Mouse (Mus musculus) frontal cortex, adult 2 months (tissue): ENCODE measurements around the gene Ak2. TPM values are rescaled to one million over a fixed set of nuclear protein-coding genes. Genes with fewer than 3 reads are reported as not detected.

ENCODE experiments used
- DNase-seq, 2 experiments: peaks; one replicate each; pipeline ENCODE4 v3.0.0; 2022; ENCODE audit warnings: low spot score in 1 of 2; ENCODE audit errors: extremely low spot score in 1 of 2
- polyA plus RNA-seq: library from polyadenylated mRNA; depleted of rRNA; stranded (reverse); fragments of >200 nt; gene quantifications from 2 replicates; pipeline ENCODE4 v1.2.3, GENCODE M21; 2012

Ak2 gene
- polyA plus RNA-seq, 1 experiment: 42.2 TPM

DNA sequence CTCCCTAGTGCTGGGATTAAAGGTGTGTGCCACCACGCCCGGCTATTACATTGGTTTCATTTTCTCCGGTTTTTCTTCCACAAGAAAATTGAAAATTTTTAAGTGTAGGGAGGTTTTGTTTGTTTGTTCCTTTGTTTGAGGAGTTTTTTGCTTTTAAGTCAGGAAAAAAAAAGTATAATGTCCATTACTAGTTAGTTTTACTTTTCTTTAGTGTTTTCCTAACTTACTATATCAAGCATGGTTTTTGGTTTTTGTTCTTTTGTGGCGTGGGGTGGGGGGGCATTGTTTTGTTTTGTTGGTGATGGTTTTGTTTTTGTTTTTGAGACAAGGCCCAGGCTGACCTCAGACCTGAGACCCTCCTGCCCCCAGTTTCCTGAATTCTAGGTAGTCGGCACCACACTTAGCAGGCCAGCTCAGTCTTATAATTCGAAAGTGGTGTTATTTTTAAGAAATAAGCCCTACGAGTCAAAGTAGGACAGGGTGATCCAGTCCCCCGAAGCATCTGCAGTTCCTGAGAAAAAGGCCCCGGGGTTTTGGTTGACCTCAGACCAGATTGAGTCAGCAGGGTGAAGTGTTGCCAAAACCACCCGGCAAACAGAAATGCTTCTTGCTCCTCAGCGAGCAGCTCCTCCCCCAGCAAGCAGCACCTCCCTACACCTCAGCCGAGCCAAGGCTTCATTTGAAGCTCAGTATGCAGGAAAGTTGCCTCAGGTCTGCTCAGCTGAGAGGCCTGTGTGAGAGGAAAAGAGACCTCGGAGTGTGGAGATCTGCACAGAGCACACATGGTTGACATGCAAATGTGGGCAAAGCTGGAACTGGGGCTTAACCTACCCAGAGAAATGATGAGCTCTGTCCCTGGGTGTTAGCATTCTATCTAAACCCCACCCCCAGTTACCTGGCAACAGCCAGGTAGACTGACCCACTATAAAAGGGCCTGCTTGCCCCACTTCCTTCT lies 43.2 kb downstream of the Ak2 start:
- DNase-seq: no peak

DNA sequence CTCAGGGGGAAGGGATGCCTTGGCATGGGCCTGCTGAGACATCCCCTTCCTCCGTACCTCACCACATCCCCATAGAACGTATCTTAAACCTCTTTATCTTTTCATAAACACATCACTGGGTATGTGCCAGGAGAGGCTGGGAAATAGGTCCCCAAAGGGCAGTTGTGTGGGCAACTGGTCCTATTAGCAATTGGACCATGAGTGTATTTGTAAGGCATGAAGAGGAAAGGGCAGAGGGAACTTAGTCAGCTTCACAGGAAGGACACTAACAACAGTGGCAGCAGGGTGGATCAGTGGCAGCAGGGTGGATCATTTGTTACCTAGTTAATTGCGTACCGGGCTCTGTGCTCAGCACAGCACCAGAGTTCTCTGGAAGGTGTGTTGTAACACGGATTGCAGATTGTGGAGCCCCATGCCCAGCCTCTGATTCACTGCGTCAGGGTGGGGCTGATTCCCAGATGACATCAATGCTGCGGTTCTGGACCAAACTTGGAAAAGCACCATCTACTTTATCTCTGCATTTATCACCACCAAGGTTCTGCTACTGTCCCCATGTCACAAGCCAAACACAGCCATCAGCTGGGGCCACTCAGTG lies 44.2 kb downstream of the Ak2 start:
- no peak for DNase-seq

DNA sequence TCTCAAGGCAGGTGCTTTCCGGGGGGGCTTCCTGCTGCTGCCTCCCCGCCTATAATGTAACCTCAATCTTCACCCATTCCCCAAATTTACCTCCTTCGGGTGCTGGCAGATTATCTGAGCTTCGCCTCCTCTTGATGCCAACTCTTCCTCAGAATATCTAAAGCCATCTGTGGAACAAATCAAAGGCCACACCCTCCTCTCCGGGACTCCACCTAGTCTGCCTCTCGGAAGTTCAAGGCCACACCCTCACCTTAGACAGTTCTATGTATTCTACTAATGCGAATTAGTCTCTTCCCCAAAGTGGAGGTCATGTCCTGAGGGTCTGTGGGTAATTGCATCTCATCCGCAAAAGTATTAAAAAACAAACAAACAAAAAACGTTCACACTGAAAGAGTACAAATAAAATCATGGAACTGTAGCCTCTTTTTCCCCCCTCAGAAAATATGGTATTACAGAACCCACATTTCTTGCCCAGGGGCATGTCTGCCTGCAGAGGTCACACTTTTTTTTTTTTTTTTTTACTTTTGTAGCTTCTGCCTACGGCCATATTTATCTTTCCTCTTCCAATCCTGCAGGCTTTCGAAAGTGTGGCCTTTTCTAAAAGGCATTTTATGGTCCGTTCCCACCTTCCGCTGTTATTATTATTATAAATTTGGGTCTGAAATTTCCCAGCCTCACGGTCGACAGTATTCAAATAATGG lies 56.1 kb downstream of the Ak2 start:
- DNase-seq: no peak

DNA sequence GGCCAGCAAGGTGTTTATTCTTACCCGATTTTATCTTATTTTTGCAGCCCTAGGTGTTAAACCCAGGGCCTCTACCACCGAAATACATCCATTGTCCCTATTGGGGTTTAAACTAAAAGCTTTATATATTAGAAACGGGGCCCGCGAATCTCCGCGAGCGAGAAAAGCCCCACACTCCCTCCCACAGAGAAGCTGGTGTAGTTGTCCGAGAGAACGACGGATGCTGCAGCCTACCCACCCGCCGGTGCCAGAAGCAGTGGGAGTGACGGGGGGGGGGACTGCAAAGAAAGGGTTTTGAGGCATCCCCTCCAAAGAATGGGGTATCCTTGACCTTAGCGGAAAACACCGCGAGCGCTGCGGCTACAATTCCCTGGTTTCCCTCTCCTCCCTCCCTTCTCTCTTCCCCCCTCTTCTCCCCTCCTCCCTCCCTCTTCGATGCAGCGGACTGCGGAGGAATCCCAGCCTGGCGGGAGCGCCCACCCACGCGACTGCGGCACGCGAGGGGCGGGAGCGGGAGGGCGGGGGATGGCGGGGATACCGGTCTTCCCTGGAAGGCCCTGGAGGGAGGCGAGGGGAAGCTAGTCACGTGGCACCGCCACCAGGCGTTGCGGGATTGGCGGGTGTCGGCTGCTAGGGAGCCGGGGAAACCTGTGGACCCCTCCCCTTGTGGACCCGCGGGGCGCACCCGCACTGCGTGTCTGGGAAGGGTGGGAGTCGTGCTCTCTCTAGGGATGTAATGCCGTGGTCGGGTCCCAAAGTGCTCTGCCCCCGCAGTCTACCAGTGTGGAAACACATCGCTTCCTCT lies 56.9 kb downstream of the Ak2 start:
- peak; percentile 69 to 86 for DNase-seq

DNA sequence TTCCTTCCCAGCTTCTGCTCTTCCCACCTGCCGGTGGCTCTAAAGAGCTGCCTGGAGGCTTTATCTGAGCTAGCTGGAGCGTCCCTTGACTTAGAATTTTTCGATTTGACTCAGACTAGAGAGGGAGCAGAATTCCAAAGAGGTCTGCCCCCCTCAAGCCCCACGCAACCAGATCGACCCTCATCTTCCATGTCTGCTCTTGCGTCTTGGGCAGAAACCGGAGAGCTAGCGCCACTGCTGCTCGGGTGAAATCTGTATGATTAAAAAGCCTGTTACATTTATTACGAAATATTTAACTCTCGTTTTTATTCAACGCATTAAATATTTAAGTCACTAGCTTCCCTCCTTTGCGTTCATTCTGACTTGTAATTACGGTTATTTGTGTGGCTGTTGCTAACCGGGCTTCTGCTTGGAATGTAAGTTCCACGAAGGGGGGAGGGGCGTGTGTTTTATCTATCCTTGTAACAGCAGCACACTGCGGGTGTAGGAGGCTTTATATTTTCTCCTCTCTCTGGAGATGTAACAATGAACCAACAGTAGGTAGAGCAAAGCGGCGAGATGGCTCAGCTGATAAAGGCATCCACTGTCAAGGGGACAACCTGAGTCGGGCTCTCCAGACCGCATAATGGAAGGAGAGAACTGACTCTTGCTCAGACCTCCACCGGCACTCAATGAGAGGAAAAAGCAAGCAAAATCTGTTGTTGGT lies 57.7 kb downstream of the Ak2 start:
- DNase-seq: peak; percentile 37 to 73

DNA sequence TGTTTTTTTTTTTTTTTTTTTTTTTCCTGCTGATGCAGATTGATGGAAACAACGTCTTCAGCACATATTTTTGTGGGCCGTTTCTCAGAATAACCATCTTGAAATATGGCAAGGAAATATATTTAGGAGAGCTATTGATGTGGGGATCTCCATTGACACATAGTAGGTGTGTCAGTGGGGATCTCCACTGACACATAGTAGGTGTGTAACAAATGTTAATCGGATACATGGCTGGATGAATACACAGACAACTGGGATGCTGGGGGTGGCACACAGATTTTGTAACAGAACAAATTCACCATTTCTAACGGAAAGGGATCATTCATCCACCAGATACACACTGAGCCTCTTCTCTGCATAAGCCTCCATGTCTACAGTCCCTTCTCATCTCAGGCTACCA lies 58.6 kb downstream of the Ak2 start:
- DNase-seq: no peak

DNA sequence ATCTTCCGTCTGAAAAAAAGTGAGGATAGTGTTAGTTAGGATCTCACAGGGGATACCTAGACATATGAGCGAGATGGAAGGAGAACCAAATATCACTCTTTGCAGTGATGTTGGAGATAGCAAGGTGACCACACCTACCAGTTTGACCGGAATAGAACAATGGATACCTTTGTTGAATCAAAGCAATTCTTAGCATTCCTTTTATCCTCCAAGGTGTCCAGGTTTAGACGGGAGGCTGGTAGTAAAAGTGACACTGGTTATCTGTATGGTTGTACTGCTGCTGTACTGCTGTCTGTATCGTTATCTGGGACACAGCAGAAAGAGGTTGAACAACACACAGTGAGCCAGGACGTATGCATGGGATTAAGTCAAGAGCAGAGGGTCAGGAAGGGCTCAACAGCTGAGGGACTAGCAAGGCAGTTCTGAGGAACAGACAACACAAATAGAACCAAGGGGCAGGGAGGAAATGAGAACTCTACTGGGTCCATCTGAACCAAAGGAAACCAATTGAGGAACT lies 59.2 kb downstream of the Ak2 start:
- no peak for DNase-seq

DNA sequence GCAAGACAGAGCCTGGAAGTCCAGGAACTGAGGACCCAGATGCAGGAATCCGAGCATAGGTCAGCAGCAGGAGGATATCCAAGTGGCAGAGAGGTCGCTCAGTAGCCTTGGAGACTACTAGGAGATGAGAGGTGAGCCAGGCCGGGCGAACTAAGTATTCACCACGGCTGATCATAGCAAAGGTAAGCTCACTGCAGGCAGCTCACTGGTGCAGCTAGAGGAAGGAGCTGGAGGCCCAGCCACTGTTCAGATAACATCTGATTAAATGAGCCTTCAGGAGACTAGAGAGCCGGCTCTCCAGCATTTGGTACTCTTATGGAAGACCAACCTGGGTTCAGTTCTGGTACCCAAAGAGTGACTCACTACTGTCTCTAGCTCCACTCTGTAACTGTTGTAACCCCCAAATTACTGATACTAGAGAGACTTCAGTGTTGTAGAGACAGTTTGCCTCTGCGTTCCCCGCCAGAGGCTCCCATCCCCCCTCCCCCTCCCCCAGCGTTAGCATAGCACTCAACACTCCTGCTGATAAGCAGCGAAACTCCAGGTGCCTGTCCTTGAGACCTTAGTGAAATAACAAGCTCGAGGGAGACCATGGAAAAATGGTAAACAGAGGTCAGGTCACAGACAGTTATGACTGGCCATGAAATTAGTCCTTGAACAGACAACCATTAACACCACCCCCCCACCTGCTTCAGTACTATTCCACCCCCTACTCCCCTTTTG lies 59.9 kb downstream of the Ak2 start:
- DNase-seq: no peak

DNA sequence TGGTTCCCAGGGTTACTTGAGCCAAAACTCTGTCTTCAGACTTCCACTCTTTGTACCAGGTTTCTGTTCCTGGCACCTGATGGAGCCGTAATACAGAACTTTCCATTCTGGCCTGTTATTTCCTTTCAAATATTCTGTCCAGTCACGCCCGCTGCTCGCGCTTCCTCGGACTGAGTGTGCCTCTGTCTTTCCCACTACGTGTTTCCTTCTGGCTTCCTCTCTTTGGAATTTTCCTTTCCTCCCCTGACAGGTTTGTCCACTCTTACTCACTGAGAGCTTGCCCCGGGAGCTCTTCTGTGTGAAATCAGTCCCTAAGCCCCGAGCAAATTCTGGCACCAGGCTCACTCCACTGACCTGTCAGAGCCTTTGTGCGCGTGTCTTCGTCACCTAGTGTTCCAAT lies 63.0 kb downstream of the Ak2 start:
- no peak for DNase-seq

DNA sequence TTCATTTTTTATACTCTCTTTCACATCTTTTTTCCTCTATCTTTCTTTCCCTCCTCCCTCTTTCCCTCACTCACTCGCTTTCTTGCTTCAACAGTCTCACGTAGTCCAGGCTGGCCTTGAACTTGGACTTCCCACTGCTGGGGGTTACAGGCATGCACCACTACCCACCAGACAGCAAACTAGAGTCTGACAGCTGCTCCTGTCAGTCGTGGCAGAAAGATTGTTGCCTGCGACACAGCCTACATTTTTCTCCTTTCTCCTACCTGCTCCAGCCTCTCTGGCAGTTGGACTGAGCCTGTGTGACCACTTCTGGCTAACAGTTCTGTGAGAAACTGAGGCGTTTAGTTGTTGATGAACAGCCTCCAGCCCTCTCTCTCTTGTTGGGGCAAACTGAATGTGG lies 63.8 kb downstream of the Ak2 start:
- no peak for DNase-seq

DNA sequence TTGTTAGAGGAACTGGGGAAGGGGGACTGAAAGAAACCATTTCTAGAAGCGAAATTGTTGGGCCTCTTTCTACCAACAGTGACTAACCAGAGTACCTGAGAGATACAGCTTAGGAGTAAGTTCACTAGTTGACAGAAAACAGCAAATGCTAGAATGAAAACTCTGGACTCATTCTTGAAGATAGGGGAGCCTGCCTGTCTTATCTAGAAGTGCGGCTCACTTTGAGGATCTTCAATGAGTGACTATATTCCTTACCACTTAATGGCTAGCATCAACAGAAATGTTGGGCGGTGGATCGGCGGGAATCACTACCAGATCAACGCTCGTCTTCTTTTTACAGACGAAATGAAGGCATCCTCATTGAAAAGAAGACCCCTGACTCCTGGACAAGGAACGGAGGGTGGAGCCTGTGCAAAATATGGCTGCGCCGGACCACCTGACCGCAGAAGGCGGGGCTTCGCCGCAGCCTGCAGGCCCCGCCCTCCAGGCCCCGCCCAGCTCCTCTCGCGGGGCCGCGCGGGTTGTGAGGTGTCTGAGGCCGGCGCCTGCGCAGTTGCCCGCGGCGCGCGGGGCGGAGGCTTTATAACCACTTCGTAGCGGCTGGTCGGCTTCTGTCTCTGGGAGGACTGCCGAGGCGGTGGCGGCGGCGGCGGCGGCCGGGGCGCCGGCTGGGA lies 65.9 kb downstream of the Ak2 start:
- peak; percentile 92 to 97 for DNase-seq

DNA sequence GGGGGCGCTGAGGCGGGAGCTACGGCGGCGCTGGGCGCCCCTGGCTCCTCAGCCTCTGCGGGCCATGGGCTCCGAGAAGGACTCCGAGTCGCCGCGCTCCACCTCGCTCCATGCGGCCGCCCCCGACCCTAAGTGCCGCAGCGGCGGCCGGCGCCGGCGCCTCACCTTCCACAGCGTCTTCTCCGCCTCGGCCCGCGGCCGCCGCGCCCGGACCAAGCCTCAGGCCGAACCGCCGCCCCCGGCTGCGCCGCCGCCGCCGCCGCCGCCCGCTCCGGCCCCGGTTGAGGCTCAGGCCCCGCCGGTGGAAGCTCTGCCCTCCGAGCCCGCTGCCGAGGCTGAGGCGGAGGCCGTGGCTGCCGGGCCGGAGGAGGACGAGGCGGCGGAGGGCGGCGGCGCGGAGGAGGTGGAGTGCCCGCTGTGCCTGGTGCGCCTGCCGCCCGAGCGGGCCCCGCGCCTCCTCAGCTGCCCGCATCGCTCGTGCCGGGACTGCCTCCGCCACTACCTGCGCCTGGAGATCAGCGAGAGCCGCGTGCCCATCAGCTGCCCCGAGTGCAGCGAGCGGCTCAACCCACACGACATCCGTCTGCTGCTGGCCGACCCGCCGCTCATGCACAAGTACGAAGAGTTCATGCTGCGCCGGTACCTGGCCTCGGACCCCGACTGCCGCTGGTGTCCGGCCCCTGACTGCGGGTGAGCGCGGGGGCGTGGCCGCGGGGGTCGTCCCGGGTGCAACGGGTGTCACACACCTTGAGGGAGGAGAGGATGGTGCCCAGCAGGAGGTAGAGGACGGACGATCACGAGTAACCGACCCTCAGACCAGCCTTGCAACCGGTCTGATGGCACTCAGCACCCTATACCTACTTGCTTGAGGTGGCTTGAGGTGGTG lies 66.7 kb downstream of the Ak2 start, which contains the start of gene Rnf19b:
Rnf19b (plus strand) TSS at position 65 of the 886 bp plus-strand sequence.
- no peak for DNase-seq

DNA sequence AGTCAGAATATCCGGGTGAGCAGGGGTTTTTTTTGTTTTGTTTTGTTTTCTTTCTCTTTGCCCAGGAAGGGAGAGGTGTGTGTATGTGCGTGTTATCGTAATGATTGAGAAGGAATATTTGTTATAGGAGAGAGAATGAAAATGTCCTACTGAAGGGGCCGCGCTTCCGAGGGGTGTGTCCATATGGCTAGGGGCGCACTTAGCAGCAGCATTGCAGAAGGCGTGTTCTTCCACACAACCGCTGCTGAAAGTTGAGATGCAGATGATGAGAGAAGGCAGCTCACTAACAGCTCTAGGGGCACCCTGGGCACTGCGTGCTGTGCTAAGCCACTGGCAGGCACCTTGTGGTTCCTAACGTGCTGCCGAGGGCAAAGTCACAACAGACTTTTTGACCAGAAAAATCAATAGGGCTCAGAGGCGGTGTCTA lies 67.4 kb downstream of the Ak2 start:
- no peak for DNase-seq

DNA sequence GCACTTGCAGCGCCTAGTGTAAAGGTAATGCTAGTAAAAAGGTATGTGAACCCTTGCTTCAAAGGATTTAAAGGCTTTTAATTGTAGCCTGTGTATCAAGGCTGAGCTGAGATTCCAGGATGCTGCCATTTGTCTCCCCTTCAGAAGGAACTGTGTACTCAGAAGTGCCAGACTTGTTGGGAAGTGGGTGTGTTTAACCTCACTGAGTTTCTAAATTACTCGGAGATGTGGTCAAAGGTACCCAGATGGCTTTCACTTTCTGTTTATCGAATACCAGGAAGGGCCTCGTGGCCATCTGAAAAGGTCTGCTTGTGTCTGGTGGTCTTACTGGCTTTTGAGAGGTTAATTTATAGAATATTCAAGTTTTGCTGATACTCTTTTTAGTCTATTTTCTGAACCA lies 68.2 kb downstream of the Ak2 start:
- DNase-seq: no peak
